Mouse (Mus musculus): ENCODE results near the gene Oscp1. TPM values are rescaled to one million over a fixed set of nuclear protein-coding genes. Genes with fewer than 3 reads are reported as not detected.

The Oscp1 gene
- polyA plus RNA-seq, 1 experiment, result 1.1 TPM

DNA sequence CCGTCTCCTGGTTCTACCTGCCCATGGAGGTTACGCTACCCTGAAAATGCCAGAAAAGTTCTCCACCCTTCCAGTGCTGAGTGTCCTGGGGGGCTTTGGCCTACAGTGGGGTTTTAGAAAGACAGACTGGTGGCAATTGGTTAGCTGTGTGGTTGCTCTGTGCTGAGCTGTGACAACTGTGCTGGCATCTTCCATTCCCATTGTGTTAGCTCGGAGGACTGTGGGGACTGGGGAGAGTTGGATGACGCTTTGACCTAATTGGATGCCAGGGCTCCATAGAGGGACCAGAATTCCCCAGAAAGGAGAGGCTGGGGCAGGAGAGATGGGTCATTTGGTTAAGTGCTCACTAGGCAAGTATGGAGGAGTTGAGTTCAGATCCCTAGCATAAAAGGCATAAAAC is 75.9 kb downstream of the Oscp1 start:
- DNase-seq (ENCODE audit: low read depth, low spot score), result no peak
- 91% methylated on average over 4 of the region's 4 CpGs for WGBS

- 84% methylated on average over 4 of the region's 4 CpGs for WGBS
Measured at GRCm38 (mm10) chr4:126134639-126135038, 76.3 kb downstream of the Oscp1 start.

DNA sequence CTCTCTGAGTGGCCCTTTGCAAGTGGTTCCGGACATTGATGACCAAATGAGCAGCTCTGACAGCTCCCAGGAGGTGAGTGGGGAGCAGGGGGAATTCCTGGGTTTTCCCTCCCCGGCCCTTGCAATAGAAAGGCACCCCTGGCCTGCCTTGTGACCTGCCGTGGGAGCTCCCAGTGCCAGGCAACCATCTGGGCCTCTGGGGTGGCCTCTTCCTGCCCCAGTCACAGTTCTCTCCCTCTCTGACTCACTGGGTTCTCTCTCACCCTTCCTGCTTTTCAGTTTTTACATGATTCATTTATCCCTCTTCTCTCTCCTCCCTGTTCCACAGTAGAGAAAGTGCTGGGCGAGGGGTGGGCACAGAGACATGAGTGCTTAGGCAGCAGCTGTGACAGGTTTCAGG is 79.4 kb downstream of the Oscp1 start:
- 86% methylated on average over 4 of the region's 4 CpGs for WGBS
- no peak for DNase-seq (ENCODE audit: low read depth, low spot score)

More at GRCm38 (mm10) chr4:126134639-126135038, 76.3 kb downstream of the Oscp1 start:
- no peak for DNase-seq (ENCODE audit: low read depth, low spot score)

GRCm38 (mm10) chr4:126141021-126141420 is 82.7 kb downstream of the Oscp1 start:
- 86% methylated on average over 5 of the region's 5 CpGs for WGBS
- no peak for DNase-seq (ENCODE audit: low read depth, low spot score)

Other genes with a start within 250 kb of the Oscp1 start
- 2.0 and 4.2 TPM in 2 replicates for gene Csf3r, start 34.0 kb upstream of the Oscp1 start, polyA plus RNA-seq (2012; rRNA removed)
- gene Mrps15, start 11.6 kb upstream of the Oscp1 start, polyA plus RNA-seq (2012; rRNA removed), result 35.8 and 48.3 TPM in 2 replicates
- 30.7 and 31.3 TPM in 2 replicates for gene Lsm10, start 38.1 kb downstream of the Oscp1 start, polyA plus RNA-seq (2012; rRNA removed)
- 24.4 and 24.6 TPM in 2 replicates for gene Stk40, start 45.4 kb downstream of the Oscp1 start, polyA plus RNA-seq (2012; rRNA removed)
- 21.2 and 24.3 TPM in 2 replicates for gene Eva1b, start 89.2 kb downstream of the Oscp1 start, polyA plus RNA-seq (2012; rRNA removed)
- 2.4 and 5.0 TPM in 2 replicates for gene Sh3d21, start 104.9 kb downstream of the Oscp1 start, polyA plus RNA-seq (2012; rRNA removed)
- gene Thrap3, start 144.2 kb downstream of the Oscp1 start, polyA plus RNA-seq (2012; rRNA removed), result 35.4 and 48.1 TPM in 2 replicates
- gene Map7d1, start 197.8 kb downstream of the Oscp1 start, polyA plus RNA-seq (2012; rRNA removed), result 26.5 and 28.4 TPM in 2 replicates
- gene Trappc3, start 203.8 kb downstream of the Oscp1 start, polyA plus RNA-seq (2012; rRNA removed), result 42.3 and 44.3 TPM in 2 replicates
- gene Col8a2, start 228.2 kb downstream of the Oscp1 start, polyA plus RNA-seq (2012; rRNA removed), result 1.9 and 2.3 TPM in 2 replicates

Data from large intestine, adult 2 months (tissue).